Comparison of ENCODE assay signal across 23 mouse cellular contexts in genomic region chr5:115950936-115951335, GRCm38 (mm10).
A peak's percentile ranks its signal among the peaks of the same experiment; 100 is the strongest.
DNase-seq lines count a peak whose midpoint lies in the region; ATAC-seq and TF ChIP-seq lines count a peak whose summit lies in the region.
"Had no signal": no experiment of that assay in that cellular context is flagged by ENCODE, and none has a peak within 500 bp of the region (broad histone marks: within the 10 kb centered on the region; RNA-seq: fewer than 3 reads in every experiment).

No protein-coding gene starts in this region.

- no peak overlapping the region for H3K27ac ChIP-seq in hindbrain, postnatal 0 days
- H3K27ac ChIP-seq in hindbrain, embryonic 11.5 days (ENCODE audit: low read depth, low read length) = no peak overlapping the region
- H3K27ac ChIP-seq in lung, embryonic 14.5 days (ENCODE audit: low read depth) = no peak overlapping the region
- H3K27ac ChIP-seq: embryonic facial prominence, embryonic 13.5 days; forebrain, embryonic 13.5 days; hindbrain, embryonic 12.5 days; kidney, postnatal 0 days; limb, embryonic 13.5 days; liver, embryonic 15.5 days; midbrain, embryonic 13.5 days had no signal

- DNase-seq in hindbrain, postnatal 0 days (ENCODE audit: low spot score) = no peak
- DNase-seq in hindbrain, embryonic 11.5 days (ENCODE audit: low spot score) = no peak
- no peak for DNase-seq in lung, embryonic 14.5 days
- DNase-seq in lung, postnatal 10 days = no peak
- DNase-seq in ZHBTc4 (ENCODE audit: low read depth, low spot score) = peak; percentile 64
- no peak for DNase-seq in kidney, postnatal 36 days
- DNase-seq in heart, adult 9 months (ENCODE audit: low spot score in 2 of 2) = no peak
- DNase-seq: cerebellum, adult 18-20 months; cerebellum, postnatal 25 days; embryo, embryonic 11 days; heart, postnatal 10 days; kidney, adult 2 months; lung, postnatal 14 days; thymus, adult 2 months had no signal

- H3K4me3 ChIP-seq in hindbrain, postnatal 0 days (ENCODE audit: low read length) = no peak overlapping the region
- H3K4me3 ChIP-seq in hindbrain, embryonic 11.5 days (ENCODE audit: low read depth, low read length) = no peak overlapping the region
- H3K4me3 ChIP-seq in lung, embryonic 14.5 days (ENCODE audit: low read depth, low read length) = no peak overlapping the region
- H3K4me3 ChIP-seq: embryonic facial prominence, embryonic 13.5 days; erythroblast, embryonic 14.5 days; forebrain, embryonic 13.5 days; heart, embryonic 12.5 days; hindbrain, embryonic 12.5 days; limb, embryonic 13.5 days; liver, embryonic 15.5 days; midbrain, embryonic 13.5 days had no signal

- no peaks in the 10 kb centered on the region for H3K9me3 ChIP-seq in hindbrain, postnatal 0 days (ENCODE audit: low read length)
- H3K9me3 ChIP-seq in hindbrain, embryonic 11.5 days (ENCODE audit: control insufficient read depth, low read length) = no peaks in the 10 kb centered on the region
- H3K9me3 ChIP-seq in lung, embryonic 14.5 days (ENCODE audit: low read depth, low read length) = no peaks in the 10 kb centered on the region
- H3K9me3 ChIP-seq: embryonic facial prominence, embryonic 13.5 days; limb, embryonic 13.5 days; midbrain, embryonic 13.5 days had no signal

- H3K9ac ChIP-seq in hindbrain, postnatal 0 days (replicated peaks; ENCODE audit: low read length) = no peak overlapping the region
- H3K9ac ChIP-seq in hindbrain, embryonic 11.5 days (ENCODE audit: low read depth, low read length) = no peak overlapping the region
- no peak overlapping the region for H3K9ac ChIP-seq in lung, embryonic 14.5 days
- H3K9ac ChIP-seq: embryonic facial prominence, embryonic 13.5 days; forebrain, embryonic 13.5 days; heart, embryonic 12.5 days; hindbrain, embryonic 12.5 days; limb, embryonic 13.5 days; liver, embryonic 15.5 days; midbrain, embryonic 13.5 days had no signal

- TF ChIP-seq CTCF in hindbrain, postnatal 0 days (IDR thresholded peaks at IDR 0.05; ENCODE audit: low read depth) = peak; percentile 18; the same call in 1 of the 2 replicates
- TF ChIP-seq CTCF in lung, embryonic 14.5 days (IDR thresholded peaks at IDR 0.05; ENCODE audit: low read depth) = peak; percentile 23; the same call in 1 of the 2 replicates

- WGBS in hindbrain, postnatal 0 days = 87% methylated on average over 7 of the region's 7 CpGs
- 89% methylated on average over 7 of the region's 7 CpGs for WGBS in hindbrain, embryonic 11.5 days
- 85% methylated on average over 7 of the region's 7 CpGs for WGBS in lung, embryonic 14.5 days

- no peak overlapping the region for H3K4me2 ChIP-seq in hindbrain, postnatal 0 days (ENCODE audit: low read depth, low read length)
- no peak overlapping the region for H3K4me2 ChIP-seq in hindbrain, embryonic 11.5 days (replicated peaks; ENCODE audit: low read depth, low read length)
- no peak overlapping the region for H3K4me2 ChIP-seq in lung, embryonic 14.5 days
- H3K4me2 ChIP-seq: embryonic facial prominence, embryonic 13.5 days; forebrain, embryonic 13.5 days; heart, embryonic 12.5 days; hindbrain, embryonic 12.5 days; limb, embryonic 13.5 days; midbrain, embryonic 13.5 days had no signal

- H3K36me3 ChIP-seq in hindbrain, postnatal 0 days (ENCODE audit: insufficient read depth, low read length) = peaks cover 53% of the 10 kb centered on the region
- peaks cover 13% of the 10 kb centered on the region for H3K36me3 ChIP-seq in hindbrain, embryonic 11.5 days (ENCODE audit: control insufficient read depth, insufficient read depth, low read length)
- peaks cover 78% of the 10 kb centered on the region for H3K36me3 ChIP-seq in lung, embryonic 14.5 days (ENCODE audit: insufficient read depth)

- ATAC-seq in hindbrain, postnatal 0 days = no peak
- no peak for ATAC-seq in hindbrain, embryonic 11.5 days (ENCODE audit: low FRiP score)
- ATAC-seq in lung, embryonic 14.5 days (ENCODE audit: insufficient read depth) = no peak
- ATAC-seq: forebrain, embryonic 13.5 days; midbrain, embryonic 13.5 days had no signal

- H3K4me1 ChIP-seq in hindbrain, postnatal 0 days (ENCODE audit: insufficient read depth, low read length) = no peaks in the 10 kb centered on the region
- H3K4me1 ChIP-seq in hindbrain, embryonic 11.5 days (replicated peaks; ENCODE audit: control insufficient read depth, insufficient read depth, low read length) = no peaks in the 10 kb centered on the region
- H3K4me1 ChIP-seq in lung, embryonic 14.5 days (ENCODE audit: insufficient read depth) = no peaks in the 10 kb centered on the region
- H3K4me1 ChIP-seq: embryonic facial prominence, embryonic 13.5 days; forebrain, embryonic 13.5 days; heart, embryonic 12.5 days; hindbrain, embryonic 12.5 days; limb, embryonic 13.5 days; midbrain, embryonic 13.5 days had no signal

- H3K27me3 ChIP-seq in hindbrain, postnatal 0 days (ENCODE audit: insufficient read depth, low read length) = no peaks in the 10 kb centered on the region
- H3K27me3 ChIP-seq in hindbrain, embryonic 11.5 days (ENCODE audit: control insufficient read depth, insufficient read depth, low read length) = no peaks in the 10 kb centered on the region
- H3K27me3 ChIP-seq in lung, embryonic 14.5 days (ENCODE audit: insufficient read depth, low read length) = no peaks in the 10 kb centered on the region
- H3K27me3 ChIP-seq: embryonic facial prominence, embryonic 13.5 days; forebrain, embryonic 13.5 days; heart, embryonic 12.5 days; hindbrain, embryonic 12.5 days; limb, embryonic 13.5 days; liver, embryonic 15.5 days; midbrain, embryonic 13.5 days had no signal
